Mouse (Mus musculus): ENCODE results near the gene Fbxo2. TPM values are rescaled to one million over a fixed set of nuclear protein-coding genes. Genes with fewer than 3 reads are reported as not detected.

Fbxo2 gene
- polyA plus RNA-seq, 1 experiment from 2014 or later, result 1.0 TPM

Small RNA genes lying within 50 kb of the gene (microRNA-seq; reads per million reads assigned to microRNA genes)
- gene Mir7022, result not detected

Other genes starting within 250 kb of the Fbxo2 start
- gene Plod1, start 223.9 kb upstream of the Fbxo2 start, polyA plus RNA-seq (2015; fragmentation: Nextera tagmentation; extraction: Ambion mirVana), result 14.0 and 15.0 TPM in 2 replicates
- gene 2510039O18Rik, start 219.7 kb upstream of the Fbxo2 start, polyA plus RNA-seq (2015; fragmentation: Nextera tagmentation; extraction: Ambion mirVana), result 9.0 and 10.2 TPM in 2 replicates
- not detected in 2 replicates for gene Nppb, start 174.8 kb upstream of the Fbxo2 start, polyA plus RNA-seq (2015; fragmentation: Nextera tagmentation; extraction: Ambion mirVana)
- 0.79 and 2.4 TPM in 2 replicates for gene Nppa, start 159.9 kb upstream of the Fbxo2 start, polyA plus RNA-seq (2015; fragmentation: Nextera tagmentation; extraction: Ambion mirVana)
- 21.6 and 24.8 TPM in 2 replicates for gene Clcn6, start 121.8 kb upstream of the Fbxo2 start, polyA plus RNA-seq (2015; fragmentation: Nextera tagmentation; extraction: Ambion mirVana)
- 15.9 and 18.2 TPM in 2 replicates for gene Mthfr, start 121.5 kb upstream of the Fbxo2 start, polyA plus RNA-seq (2015; fragmentation: Nextera tagmentation; extraction: Ambion mirVana)
- 6.9 and 8.3 TPM in 2 replicates for gene Agtrap, start 72.6 kb upstream of the Fbxo2 start, polyA plus RNA-seq (2015; fragmentation: Nextera tagmentation; extraction: Ambion mirVana)
- 96.6 and 107 TPM in 2 replicates for gene Mad2l2, start 30.2 kb upstream of the Fbxo2 start, polyA plus RNA-seq (2015; fragmentation: Nextera tagmentation; extraction: Ambion mirVana)
- 11.7 and 12.5 TPM in 2 replicates for gene Draxin, start 29.9 kb upstream of the Fbxo2 start, polyA plus RNA-seq (2015; fragmentation: Nextera tagmentation; extraction: Ambion mirVana)
- 14.2 and 16.7 TPM in 2 replicates for gene Fbxo6, start 8.5 kb upstream of the Fbxo2 start, polyA plus RNA-seq (2015; fragmentation: Nextera tagmentation; extraction: Ambion mirVana)
- gene Fbxo44, start 139 bp upstream of the Fbxo2 start, polyA plus RNA-seq (2015; fragmentation: Nextera tagmentation; extraction: Ambion mirVana), result 62.4 and 71.9 TPM in 2 replicates
- gene Disp3, start 127.3 kb downstream of the Fbxo2 start, polyA plus RNA-seq (2015; fragmentation: Nextera tagmentation; extraction: Ambion mirVana), result 6.3 and 6.5 TPM in 2 replicates